Mouse (Mus musculus) adrenal gland (tissue): Measurements from ENCODE around the gene Tmem259.

ENCODE experiments used
- intact Hi-C: fragments of 180-260 bp; cut with DNase I; formaldehyde crosslinking; loops from one replicate; pipeline ENCODE4 v1.15.1; 2025

Gene Tmem259

DNA sequence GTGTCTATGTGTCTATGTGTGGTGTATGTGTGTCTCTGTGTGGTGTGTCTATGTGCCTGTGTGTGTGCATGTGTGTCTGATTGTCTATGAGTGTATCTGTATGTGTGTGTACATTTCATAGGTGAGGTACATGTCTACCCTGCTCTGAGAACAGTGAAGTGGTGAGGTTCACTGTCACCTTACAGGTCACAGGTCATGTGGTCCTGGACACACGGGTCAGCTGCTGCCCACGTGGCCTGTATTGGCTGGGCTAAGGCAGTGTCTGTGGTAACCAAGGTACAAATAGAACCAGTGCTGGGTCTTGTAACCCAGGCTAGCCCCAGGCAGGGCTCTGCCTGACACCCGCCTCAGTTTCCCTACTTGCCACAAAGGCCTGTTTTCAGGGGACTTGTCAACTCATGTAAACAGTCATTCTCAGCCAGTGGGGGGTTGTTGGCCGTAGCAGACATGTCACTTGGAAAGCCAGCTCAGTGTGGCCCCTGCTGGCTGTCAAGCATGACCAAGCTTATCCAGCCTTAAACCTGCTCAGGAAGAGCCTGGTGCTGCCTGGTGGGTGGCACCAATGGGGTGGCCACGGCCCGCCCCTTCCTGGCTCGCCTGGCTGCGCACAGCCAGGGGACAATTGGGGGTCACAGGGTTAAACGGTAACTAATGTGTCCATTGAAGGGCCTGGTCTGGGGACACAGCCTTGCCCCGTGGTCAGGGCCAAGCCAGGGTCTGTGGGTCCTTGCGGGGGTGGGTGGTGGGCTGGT lies 46.2 kb downstream of the Tmem259 start:
- intact Hi-C loops = no loop called here

GRCm38 (mm10) chr10:79936911-79937441 lies 47.2 kb downstream of the Tmem259 start:
- intact Hi-C loops = no loop called here

- intact Hi-C loops = no loop called here
These were observed 47.7 kb downstream of the Tmem259 start for GRCm38 (mm10) chr10:79936284-79936910.

DNA sequence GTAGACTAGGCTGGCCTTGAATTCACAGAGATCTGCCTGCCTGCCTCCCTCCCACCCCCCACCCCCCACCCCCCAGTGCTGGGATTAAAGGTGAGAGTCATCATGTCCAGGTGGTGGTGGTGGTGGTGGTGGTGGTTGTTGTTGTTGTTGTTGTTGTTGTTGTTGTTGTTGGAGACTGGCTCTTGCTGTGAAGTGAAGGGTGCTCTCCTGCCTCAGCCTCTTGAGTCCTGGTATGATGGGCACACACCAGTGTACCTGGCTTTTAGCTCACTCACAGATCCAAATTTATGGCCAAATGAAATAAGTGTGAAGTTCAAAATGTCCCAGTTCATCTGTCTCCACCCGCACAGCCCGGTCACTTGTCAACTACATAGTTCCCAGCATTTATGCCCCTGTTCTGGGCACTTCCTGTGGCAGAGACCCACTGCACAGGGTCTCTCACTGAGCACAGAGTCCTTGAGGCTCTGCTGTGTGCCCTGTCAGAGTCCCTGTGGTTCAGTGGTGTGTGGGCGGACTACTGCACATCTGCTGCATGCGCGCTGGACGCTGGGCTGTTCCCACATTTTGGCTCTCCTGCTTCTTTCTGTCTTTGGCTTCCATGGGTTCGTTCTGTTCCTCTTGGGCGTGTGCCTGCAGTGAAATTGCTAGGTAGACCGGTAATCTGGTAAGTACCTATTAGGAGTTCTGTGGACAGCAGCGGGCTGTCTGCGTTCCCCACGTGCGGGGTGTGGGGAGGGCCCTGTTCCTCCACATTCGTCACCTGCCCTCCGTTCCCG lies 49.1 kb downstream of the Tmem259 start:
- intact Hi-C loops = no loop called here

- intact Hi-C loops = no loop called here
These were observed 49.8 kb downstream of the Tmem259 start for GRCm38 (mm10) chr10:79934272-79934721.

DNA sequence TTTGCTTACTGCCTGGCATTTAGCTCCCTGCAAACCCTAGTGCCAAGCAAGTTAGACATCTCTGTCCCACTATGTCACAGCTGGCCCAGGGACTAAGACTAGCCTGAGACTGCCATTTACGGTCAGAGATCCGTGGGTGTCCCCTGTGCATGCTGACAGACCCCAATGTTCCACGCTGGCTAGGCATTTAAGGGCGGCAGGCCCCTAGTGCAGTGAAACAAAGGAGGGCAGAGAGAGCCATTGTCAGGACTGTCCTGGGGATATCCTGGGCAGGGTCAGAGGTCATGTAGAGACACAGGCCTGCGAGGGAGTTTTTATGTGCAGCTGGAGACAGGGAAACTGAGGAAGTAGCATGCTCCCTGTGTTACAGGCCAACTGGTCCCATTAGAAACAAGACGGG lies 50.3 kb downstream of the Tmem259 start:
- intact Hi-C loops = no loop called here

DNA sequence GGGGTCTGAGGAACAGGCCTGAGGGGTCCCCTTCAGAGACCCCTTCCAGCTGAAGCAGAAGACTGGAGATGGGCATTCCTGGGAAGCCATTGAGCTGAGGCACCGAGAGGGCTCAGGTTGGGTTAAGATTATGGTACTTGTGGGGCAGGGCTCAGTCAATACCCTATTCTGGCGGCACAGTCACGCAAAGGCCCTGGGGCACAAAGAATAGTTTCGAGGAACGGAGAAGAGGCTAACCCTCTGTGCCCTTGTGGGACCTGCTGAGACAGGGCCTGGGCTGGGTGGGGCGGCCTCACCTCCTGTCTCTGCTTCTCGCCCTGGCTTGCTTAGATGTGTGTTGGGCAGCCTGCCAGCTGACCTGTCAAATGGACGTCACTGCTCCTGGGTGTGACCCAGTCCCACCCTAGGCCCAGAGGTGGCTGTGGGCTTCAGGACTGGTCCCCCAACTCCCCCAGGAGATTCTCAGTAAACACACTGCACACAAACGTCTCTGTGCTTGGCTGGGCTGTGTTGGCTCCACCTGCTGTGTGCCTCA lies 50.9 kb downstream of the Tmem259 start:
- intact Hi-C loops = no loop called here

DNA sequence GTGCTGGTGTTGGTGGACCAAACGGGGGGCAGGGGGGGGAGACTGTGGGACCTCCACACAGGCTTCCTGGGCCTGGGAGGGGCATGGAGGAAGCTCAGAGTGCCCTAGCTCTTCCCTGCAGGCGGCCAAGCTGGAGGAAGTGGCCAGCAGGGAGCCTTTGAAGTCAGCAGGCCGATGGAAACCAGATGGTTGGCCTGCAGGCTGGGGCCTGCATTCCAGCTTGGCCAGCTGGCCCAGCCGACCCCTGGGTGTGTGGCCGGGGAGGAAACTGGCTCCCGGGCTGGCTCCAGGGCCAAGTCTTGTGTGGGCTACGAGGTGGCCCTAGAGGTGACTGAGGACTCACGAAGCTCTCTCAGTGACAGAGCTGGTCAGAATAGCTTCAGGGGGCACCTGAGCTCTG lies 51.4 kb downstream of the Tmem259 start:
- intact Hi-C loops = no loop called here

DNA sequence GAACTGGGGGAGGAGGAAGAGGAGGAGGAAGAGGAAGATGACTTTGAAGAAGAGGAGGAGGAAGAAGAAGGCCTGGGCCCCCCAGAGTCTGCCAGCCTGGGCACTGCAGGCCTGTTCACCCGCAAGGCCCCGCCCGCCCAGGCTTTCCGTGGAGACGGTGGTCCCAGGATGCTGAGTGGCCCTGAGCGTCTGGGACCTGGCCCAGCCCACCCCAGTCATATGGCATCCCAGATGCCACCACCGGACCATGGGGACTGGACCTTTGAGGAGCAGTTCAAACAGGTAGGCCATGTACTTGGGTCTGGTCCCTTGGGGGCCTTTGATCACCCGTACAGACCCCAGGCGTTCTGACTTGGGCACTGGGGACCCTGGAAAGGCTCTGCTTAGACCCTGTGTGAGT lies 52.3 kb downstream of the Tmem259 start:
- intact Hi-C loops = no loop called here

- intact Hi-C loops = no loop called here
These were observed 53.3 kb downstream of the Tmem259 start for GRCm38 (mm10) chr10:79930826-79931186.

- intact Hi-C loops = no loop called here
These were observed 53.9 kb downstream of the Tmem259 start for GRCm38 (mm10) chr10:79929967-79930825.

DNA sequence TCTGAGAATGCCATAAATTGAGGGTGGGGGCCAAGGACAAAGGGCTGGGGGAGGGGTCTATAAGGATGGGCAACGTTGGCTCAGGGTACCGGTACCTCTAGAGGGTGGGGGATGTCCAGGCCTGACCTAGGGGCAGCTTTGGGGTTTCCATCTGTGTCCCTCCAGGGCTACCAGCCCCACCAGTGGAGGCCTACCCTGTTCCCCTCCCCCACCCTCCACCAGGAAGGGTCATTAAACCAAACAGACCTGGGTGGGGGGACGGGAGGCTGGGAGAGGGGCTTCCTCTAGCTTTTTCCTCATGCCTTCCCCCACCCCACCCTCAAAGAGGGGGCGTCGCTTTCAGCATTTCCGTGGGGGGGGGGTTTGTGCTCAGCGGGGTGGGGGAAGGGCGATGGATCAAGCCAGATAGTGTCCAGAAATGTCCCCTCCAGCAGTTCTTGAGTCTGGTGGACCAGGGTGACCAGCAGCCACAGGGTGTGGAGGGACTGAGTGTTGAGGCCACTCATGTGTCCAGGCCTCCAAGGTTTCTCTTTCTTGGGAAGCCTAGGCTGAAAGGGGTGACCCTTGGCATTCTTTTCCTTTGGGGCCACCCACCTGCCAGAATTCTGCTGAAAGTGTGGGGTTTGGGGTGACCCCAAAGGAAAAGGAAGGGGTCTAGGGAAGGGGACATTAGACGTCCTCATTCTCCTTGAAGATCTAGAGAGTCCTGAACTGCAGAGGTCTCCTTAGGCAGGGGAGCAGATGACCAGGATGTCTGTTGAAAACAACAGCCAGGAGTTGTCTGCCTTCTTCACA lies 55.0 kb downstream of the Tmem259 start:
- intact Hi-C loops = no loop called here

GRCm38 (mm10) chr10:79928030-79928694 lies 56.0 kb downstream of the Tmem259 start:
- intact Hi-C loops = no loop called here

DNA sequence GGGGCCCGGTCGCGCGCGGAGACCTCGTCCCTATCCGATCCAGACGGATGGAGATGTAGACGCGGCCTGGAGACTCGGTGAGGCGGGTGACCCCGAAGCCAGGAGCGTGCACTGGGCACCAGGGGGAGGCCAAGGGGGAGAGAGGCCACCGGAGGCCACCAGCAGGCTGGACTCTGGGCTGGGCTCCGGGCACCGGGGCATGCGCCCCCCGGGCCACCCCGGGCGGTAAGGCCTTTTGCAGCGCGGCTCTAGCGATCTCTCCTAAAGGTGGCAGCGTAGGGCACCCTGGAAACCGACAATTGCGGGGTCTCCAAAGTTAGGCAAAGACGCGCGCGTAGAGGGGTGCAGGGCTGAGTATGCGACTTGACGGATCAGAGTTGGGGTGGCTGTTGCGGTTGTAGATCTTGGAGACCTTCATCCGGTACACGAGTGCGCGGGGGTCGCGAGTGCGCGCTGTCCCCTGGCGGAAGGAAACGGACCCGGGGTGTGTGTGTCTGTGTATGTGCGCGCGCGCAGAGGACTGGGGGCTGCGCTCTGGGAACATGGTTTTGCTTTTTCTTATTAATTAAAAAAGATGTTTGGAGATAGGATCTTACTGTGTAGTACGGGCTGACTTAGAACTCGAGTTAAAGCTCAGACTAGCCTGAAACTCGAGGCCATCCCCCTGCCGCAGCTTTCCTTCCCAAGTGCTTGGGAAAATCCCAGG lies 56.7 kb downstream of the Tmem259 start:
- intact Hi-C loops = no loop called here

- intact Hi-C loops = no loop called here
These were observed 57.4 kb downstream of the Tmem259 start, which contains the start of gene Arid3a for GRCm38 (mm10) chr10:79926491-79927323. TSS of gene Arid3a (plus strand) at chr10:79927043.

DNA sequence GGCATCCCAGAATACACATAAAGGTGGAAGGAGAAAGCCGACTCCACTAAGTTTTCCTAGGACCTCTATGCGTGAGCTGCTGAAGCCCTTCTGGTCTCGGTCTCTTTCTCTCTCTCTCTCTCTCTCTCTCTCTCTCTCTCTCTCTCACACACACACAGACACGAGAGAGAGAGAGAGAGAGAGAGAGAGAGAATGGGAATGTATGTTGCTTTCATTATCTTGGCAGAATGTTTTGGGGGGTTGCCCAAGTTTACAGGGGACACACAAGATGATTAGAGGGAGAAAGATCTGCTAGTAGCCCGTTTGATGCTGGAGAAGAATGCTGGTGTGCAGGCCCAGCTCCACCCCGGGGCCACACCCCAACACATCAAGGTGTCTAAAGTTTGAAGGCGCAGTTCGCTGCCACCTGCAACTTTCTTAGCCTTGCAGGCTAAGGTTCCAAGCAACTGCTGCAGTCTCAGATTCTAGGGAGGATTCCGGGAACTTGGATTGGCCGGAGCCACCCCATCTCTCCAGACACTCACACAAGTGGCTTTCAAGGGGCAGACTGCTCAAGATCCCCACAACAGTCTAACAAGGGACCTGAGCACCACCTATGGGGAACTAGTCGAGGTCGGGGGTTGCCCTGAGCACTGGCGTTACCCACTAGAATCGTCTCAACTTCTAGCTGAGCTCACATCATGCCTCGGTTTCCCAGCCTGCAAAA lies 58.2 kb downstream of the Tmem259 start:
- intact Hi-C loops = loop anchor here (1.0 kb wide), 2 partner anchors 28 to 32 kb away; no protein-coding TSS in a partner anchor
